Mouse (Mus musculus): ENCODE results near the gene Arhgap9. TPM values are rescaled to one million over a fixed set of nuclear protein-coding genes. Genes with fewer than 3 reads are reported as not detected.
A peak's percentile ranks its signal among the peaks of the same experiment; 100 is the strongest.

Arhgap9 gene
- total and polyA plus RNA-seq, 3 experiments = 43.3 to 89.2 (median 54.8) TPM

DNA sequence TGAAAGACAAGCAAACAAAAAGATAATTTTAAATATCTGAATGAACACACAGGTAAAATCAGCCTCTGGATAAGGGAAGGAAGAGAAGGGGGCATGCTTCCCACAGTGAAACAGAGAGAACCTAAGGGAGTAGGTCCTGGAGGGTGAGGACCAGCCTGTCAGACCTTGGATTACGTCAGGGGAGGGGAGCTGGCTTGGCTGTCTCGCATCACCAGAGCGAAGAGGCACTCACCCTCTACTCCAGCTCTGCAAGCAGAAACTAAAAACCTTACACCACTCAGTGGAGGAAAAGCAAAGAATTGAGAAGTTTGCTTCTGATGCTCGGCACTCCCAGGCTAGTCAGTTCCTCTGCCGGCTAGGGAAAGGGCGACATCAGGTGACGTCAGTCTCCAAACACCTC, 1.8 kb upstream of the Arhgap9 start:
- Histone ChIP-seq H3K4me1 (ENCODE audit: insufficient read depth, low read depth, low read length) (peaks cover 83% of the 10 kb centered on the region), H3K4me3 (ENCODE audit: low read depth, low read length) (no peak overlapping the region), H3K36me3 (replicated peaks) (peaks cover 10% of the 10 kb centered on the region), H3K9me3 (replicated peaks) (peaks cover 4% of the 10 kb centered on the region; the same call in 1 of the 2 replicates), H3K27me3 (ENCODE audit: insufficient read depth, low read length) (no peaks in the 10 kb centered on the region)
- DNase-seq (ENCODE audit: low spot score) (no peak), ATAC-seq (ENCODE audit: extremely low read depth, insufficient number of reproducible peaks, low FRiP score, poor library complexity, severe bottlenecking) (no peak)
- TF ChIP-seq GATA1 (IDR thresholded peaks at IDR 0.05; ENCODE audit: borderline replicate concordance, low read length) (no peak), GATA2 (IDR thresholded peaks at IDR 0.05; ENCODE audit: borderline replicate concordance, low read depth, low read length) (no peak), POLR2AphosphoS5 (IDR thresholded peaks at IDR 0.05; ENCODE audit: insufficient replicate concordance, low read depth, low read length) (no peak), CTCF (IDR thresholded peaks at IDR 0.05; ENCODE audit: low read depth, low read length) (no peak), TAL1 (conservative IDR thresholded peaks at IDR 0.05; ENCODE audit: low read depth, low read length) (no peak)

DNA sequence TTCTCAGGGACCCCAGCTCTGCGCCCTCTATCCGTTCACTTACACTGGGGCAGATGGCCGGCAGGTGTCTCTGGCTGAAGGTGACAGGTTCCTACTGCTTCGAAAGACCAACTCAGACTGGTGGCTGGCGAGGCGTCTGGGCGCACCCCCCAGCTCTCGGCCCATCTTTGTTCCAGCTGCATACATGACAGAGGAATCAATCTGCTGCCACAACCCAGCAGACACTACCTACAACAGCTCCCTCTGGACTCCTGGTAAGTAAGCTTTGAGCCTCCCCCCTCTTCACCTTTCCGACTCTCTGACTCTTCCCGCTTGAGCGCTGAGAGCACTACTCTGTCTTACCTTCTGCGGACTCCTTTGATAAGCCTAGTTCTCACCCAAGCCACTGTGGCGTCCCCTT, 414 bp downstream of the Arhgap9 start:
- Histone ChIP-seq H3K4me1 (ENCODE audit: insufficient read depth, low read depth, low read length) (peaks cover 89% of the 10 kb centered on the region), H3K36me3 (replicated peaks) (peaks cover 29% of the 10 kb centered on the region), H3K9me3 (replicated peaks) (no peaks in the 10 kb centered on the region), H3K27me3 (ENCODE audit: insufficient read depth, low read length) (no peaks in the 10 kb centered on the region), H3K4me3 (ENCODE audit: low read depth, low read length) (peak overlapping the region; percentile 72; the same call in 1 of the 2 replicates)
- no peak for TF ChIP-seq CTCF (IDR thresholded peaks at IDR 0.05; ENCODE audit: low read depth, low read length)
- no peak for TF ChIP-seq GATA2 (IDR thresholded peaks at IDR 0.05; ENCODE audit: borderline replicate concordance, low read depth, low read length)
- TF ChIP-seq GATA1 (IDR thresholded peaks at IDR 0.05; ENCODE audit: borderline replicate concordance, low read length) = no peak
- no peak for TF ChIP-seq TAL1 (conservative IDR thresholded peaks at IDR 0.05; ENCODE audit: low read depth, low read length)
- TF ChIP-seq POLR2AphosphoS5 (IDR thresholded peaks at IDR 0.05; ENCODE audit: insufficient replicate concordance, low read depth, low read length) = no peak
- ATAC-seq (ENCODE audit: extremely low read depth, insufficient number of reproducible peaks, low FRiP score, poor library complexity, severe bottlenecking) = no peak
- DNase-seq (ENCODE audit: low spot score) = no peak

DNA sequence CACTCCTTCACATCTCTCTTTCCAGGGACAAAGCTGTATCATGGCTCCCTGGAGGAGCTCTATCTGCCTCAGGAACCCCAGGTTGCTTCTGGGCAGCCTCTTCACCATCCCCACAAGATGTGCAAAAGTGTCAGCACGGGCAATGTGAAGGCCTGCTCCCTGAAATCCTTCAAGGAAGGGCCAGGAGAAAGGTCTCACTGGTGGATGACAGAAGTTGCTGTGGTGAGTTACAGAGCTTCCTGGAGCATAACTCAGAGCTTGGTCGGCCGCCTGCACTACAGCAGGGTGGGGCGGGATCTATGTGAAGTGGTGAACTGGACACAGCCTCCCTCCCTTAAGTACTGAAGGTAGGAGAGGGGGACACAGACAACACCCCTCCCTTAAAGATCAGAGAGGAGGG, 905 bp downstream of the Arhgap9 start:
- Histone ChIP-seq H3K4me1 (ENCODE audit: insufficient read depth, low read depth, low read length) (peaks cover 89% of the 10 kb centered on the region), H3K9me3 (replicated peaks) (no peaks in the 10 kb centered on the region), H3K27me3 (ENCODE audit: insufficient read depth, low read length) (no peaks in the 10 kb centered on the region), H3K4me3 (ENCODE audit: low read depth, low read length) (peak overlapping the region; percentile 72; the same call in 1 of the 2 replicates), H3K36me3 (replicated peaks) (peaks cover 33% of the 10 kb centered on the region)
- no peak for TF ChIP-seq GATA1 (IDR thresholded peaks at IDR 0.05; ENCODE audit: borderline replicate concordance, low read length)
- no peak for TF ChIP-seq POLR2AphosphoS5 (IDR thresholded peaks at IDR 0.05; ENCODE audit: insufficient replicate concordance, low read depth, low read length)
- TF ChIP-seq GATA2 (IDR thresholded peaks at IDR 0.05; ENCODE audit: borderline replicate concordance, low read depth, low read length) = no peak
- no peak for TF ChIP-seq TAL1 (conservative IDR thresholded peaks at IDR 0.05; ENCODE audit: low read depth, low read length)
- no peak for TF ChIP-seq CTCF (IDR thresholded peaks at IDR 0.05; ENCODE audit: low read depth, low read length)
- DNase-seq (ENCODE audit: low spot score) = no peak
- ATAC-seq (ENCODE audit: extremely low read depth, insufficient number of reproducible peaks, low FRiP score, poor library complexity, severe bottlenecking) = no peak

DNA sequence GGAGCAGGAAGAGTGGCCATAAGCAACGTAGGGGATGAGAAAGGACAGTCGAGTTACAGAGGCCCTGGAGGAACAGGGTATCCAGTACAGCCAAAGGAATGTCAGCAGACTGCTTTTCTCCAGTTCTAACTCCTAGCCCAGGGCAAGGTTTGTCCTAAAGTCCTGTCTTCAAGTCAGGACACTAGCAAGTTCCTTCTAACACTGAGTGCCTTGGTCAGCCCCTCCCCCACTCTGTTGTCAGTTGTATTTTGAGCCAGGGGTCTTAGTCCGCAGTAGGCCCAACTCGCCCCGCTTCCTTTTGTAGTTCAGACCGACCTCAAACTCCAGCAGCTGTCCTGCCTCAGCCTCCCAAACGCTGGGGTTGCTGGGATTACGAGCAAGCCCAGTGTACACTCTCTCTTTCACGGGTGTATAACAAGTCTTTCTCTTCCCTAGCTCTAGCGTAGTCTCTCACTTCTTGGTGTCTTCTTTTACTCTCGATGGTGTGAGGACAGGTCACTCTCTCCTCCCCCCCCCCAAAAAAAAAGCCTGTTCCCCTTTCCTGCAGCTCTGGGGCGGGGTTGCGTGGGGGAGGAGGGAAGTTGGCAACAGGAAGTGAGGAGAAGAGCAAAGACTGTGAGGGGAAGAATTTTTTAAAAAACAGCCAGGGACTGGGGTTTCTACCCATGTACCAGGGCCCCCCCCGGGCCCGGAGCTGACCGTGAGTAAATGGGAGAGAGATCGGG, 1.5 kb downstream of the Arhgap9 start:
- DNase-seq (ENCODE audit: low spot score) = peak; percentile 75
- TF ChIP-seq TAL1 (conservative IDR thresholded peaks at IDR 0.05; ENCODE audit: low read depth, low read length) = no peak
- TF ChIP-seq GATA1 (IDR thresholded peaks at IDR 0.05; ENCODE audit: borderline replicate concordance, low read length) = no peak
- TF ChIP-seq GATA2 (IDR thresholded peaks at IDR 0.05; ENCODE audit: borderline replicate concordance, low read depth, low read length) = no peak
- TF ChIP-seq CTCF (IDR thresholded peaks at IDR 0.05; ENCODE audit: low read depth, low read length) = no peak
- no peak for TF ChIP-seq POLR2AphosphoS5 (IDR thresholded peaks at IDR 0.05; ENCODE audit: insufficient replicate concordance, low read depth, low read length)
- Histone ChIP-seq H3K27me3 (ENCODE audit: insufficient read depth, low read length) (no peaks in the 10 kb centered on the region), H3K9me3 (replicated peaks) (no peaks in the 10 kb centered on the region), H3K4me3 (ENCODE audit: low read depth, low read length) (peak overlapping the region; percentile 72), H3K4me1 (ENCODE audit: insufficient read depth, low read depth, low read length) (peaks cover 88% of the 10 kb centered on the region), H3K36me3 (replicated peaks) (peaks cover 40% of the 10 kb centered on the region)
- ATAC-seq (ENCODE audit: extremely low read depth, insufficient number of reproducible peaks, low FRiP score, poor library complexity, severe bottlenecking) = peak; percentile 54; the same call in 1 of the 2 replicates

DNA sequence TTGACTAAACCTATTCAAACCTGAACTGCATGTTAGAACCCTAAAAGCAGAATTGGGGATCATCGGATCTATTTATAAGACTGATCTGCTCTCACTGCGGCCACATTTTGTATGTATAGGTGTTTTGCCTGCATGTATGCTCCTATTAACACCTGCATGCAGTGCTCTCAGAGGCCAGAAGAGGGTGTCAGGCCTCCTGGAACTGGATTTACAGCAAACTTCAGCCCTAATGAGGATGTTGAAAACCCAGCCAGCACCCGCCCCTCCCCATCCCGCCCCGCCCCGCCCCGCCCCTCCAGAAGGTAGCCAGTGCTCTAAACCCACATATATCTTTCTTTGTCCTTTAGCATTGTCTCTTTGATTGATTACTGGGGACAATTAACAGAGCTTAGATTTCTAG, 2.7 kb downstream of the Arhgap9 start:
- peaks cover 93% of the 10 kb centered on the region for H3K4me1 ChIP-seq (ENCODE audit: insufficient read depth, low read depth, low read length)
- peaks cover 52% of the 10 kb centered on the region for H3K36me3 ChIP-seq (replicated peaks)
- DNase-seq (ENCODE audit: low spot score) (peak; percentile 77), ATAC-seq (ENCODE audit: extremely low read depth, insufficient number of reproducible peaks, low FRiP score, poor library complexity, severe bottlenecking) (0 out of 2 replicates have a peak, but pooled peaks have one; percentile 41)
- H3K27me3 ChIP-seq (ENCODE audit: insufficient read depth, low read length) = no peaks in the 10 kb centered on the region
- H3K4me3 ChIP-seq (ENCODE audit: low read depth, low read length) = peak overlapping the region; percentile 72; the same call in 1 of the 2 replicates
- TF ChIP-seq GATA1 (IDR thresholded peaks at IDR 0.05; ENCODE audit: borderline replicate concordance, low read length) = no peak
- peak; percentile 41 for TF ChIP-seq CTCF (IDR thresholded peaks at IDR 0.05; ENCODE audit: low read depth, low read length)
- H3K9me3 ChIP-seq (replicated peaks) = no peaks in the 10 kb centered on the region

DNA sequence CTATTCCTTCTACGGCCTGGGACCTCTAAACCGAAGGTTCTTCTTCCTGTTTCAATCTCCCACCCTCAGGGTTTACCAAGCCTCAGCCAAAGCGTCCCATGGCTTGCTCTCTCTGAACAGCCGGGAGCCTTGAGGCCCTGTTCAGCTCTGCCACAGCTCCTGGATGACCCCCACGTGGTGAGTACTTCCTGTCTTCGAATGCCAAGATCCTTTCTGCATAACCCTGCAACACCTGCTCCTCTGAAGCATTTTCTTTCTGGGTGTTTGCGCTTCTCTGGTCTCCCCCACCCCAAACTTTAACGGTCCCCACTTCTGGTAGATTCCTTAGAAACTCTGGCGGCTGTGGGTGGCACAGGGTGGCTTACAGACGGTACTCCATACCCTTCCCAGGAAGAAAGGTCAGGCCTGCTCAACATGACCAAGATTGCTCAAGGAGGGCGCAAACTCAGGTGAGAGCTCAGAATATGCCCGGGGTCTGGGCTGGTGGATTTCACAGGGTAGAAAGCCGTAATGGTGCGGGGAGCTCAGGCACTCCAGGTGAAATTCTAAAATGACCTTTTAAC, 3.8 kb downstream of the Arhgap9 start:
- Histone ChIP-seq H3K9me3 (replicated peaks) (no peaks in the 10 kb centered on the region), H3K4me3 (ENCODE audit: low read depth, low read length) (peak overlapping the region; percentile 85), H3K36me3 (replicated peaks) (peaks cover 59% of the 10 kb centered on the region), H3K4me1 (ENCODE audit: insufficient read depth, low read depth, low read length) (peaks cover 99% of the 10 kb centered on the region), H3K27me3 (ENCODE audit: insufficient read depth, low read length) (no peaks in the 10 kb centered on the region)
- ATAC-seq (ENCODE audit: extremely low read depth, insufficient number of reproducible peaks, low FRiP score, poor library complexity, severe bottlenecking) (no peak), DNase-seq (ENCODE audit: low spot score) (no peak)
- no peak for TF ChIP-seq CTCF (IDR thresholded peaks at IDR 0.05; ENCODE audit: low read depth, low read length)
- no peak for TF ChIP-seq GATA2 (IDR thresholded peaks at IDR 0.05; ENCODE audit: borderline replicate concordance, low read depth, low read length)
- TF ChIP-seq POLR2AphosphoS5 (IDR thresholded peaks at IDR 0.05; ENCODE audit: insufficient replicate concordance, low read depth, low read length) = no peak
- no peak for TF ChIP-seq GATA1 (IDR thresholded peaks at IDR 0.05; ENCODE audit: borderline replicate concordance, low read length)
- no peak for TF ChIP-seq TAL1 (conservative IDR thresholded peaks at IDR 0.05; ENCODE audit: low read depth, low read length)
